Mouse (Mus musculus) heart, embryonic 15.5 days (tissue): ENCODE measurements at regions not wholly inside any gene's neighbourhood (a gene's known extent, or its start where the extent isn't known, plus 50 kb on each side); places are given as distances from the start of the nearest gene placed in this dataset.

Experiments
- ATAC-seq: fragments of 200-750 bp; cut with Nextera tagmentation; replicated peaks from 2 replicates; pipeline ENCODE4 v1.8.0; 2017; ENCODE audit warnings: low read depth, moderate TSS enrichment; ENCODE audit not compliant: insufficient number of reproducible peaks, insufficient read depth, low FRiP score
- H3K27ac ChIP-seq: fragments of 300-500 bp; sonication (generic); 2 replicates; pipeline ENCODE4 v1.5.1; 2015; ENCODE audit warnings: mild to moderate bottlenecking, inconsistent platforms
- H3K27me3 ChIP-seq: fragments of 300-500 bp; sonication (generic); 2 replicates; pipeline ENCODE4 v1.6.1; 2015; ENCODE audit warnings: inconsistent platforms
- H3K36me3 ChIP-seq: fragments of 300-500 bp; sonication (generic); 2 replicates; pipeline ENCODE4 v1.6.1; 2015; ENCODE audit warnings: mild to moderate bottlenecking, inconsistent platforms
- H3K4me1 ChIP-seq: fragments of 300-500 bp; sonication (generic); replicated peaks from 2 replicates; pipeline ENCODE4 v1.6.1; 2015; ENCODE audit warnings: inconsistent platforms
- H3K4me2 ChIP-seq: fragments of 300-500 bp; sonication (generic); 2 replicates; pipeline ENCODE4 v1.6.1; 2015; ENCODE audit warnings: inconsistent platforms, mild to moderate bottlenecking, moderate library complexity
- H3K4me3 ChIP-seq: fragments of 300-500 bp; sonication (generic); 2 replicates; pipeline ENCODE4 v1.5.1; 2015; ENCODE audit warnings: mild to moderate bottlenecking, inconsistent platforms
- H3K9ac ChIP-seq: fragments of 300-500 bp; sonication (generic); 2 replicates; pipeline ENCODE4 v1.6.1; 2015; ENCODE audit warnings: mild to moderate bottlenecking, inconsistent platforms
- H3K9me3 ChIP-seq: fragments of 300-500 bp; sonication (generic); replicated peaks from 2 replicates; pipeline ENCODE4 v1.6.1; 2016; ENCODE audit warnings: inconsistent platforms
- WGBS: fragments of 180-500 bp; shearing (Covaris S2); methylation state at CpG from one replicate; pipeline ENCODE4 v1.1.7; 2015; ENCODE audit warnings: mixed read lengths; 5-methylcytosine and 5-hydroxymethylcytosine counted together

- ATAC-seq, result no peak
- no peaks in the 10 kb centered on the region for H3K9me3 ChIP-seq
- H3K27me3 ChIP-seq, result no peaks in the 10 kb centered on the region
- H3K9ac ChIP-seq, result no peak overlapping the region
- no peaks in the 10 kb centered on the region for H3K4me1 ChIP-seq
- H3K36me3 ChIP-seq, result no peaks in the 10 kb centered on the region
- WGBS, result 65% methylated on average over 2 of the region's 2 CpGs
- no peak overlapping the region for H3K4me2 ChIP-seq
- no peak overlapping the region for H3K27ac ChIP-seq
- no peak overlapping the region for H3K4me3 ChIP-seq
Observed at GRCm38 (mm10) chr11:17870690-17871089, 83.0 kb downstream of the Etaa1 start.

- H3K4me3 ChIP-seq, result no peak overlapping the region
- no peak for ATAC-seq
- no peak overlapping the region for H3K4me2 ChIP-seq
- H3K9me3 ChIP-seq, result no peaks in the 10 kb centered on the region
- H3K9ac ChIP-seq, result no peak overlapping the region
- no peaks in the 10 kb centered on the region for H3K36me3 ChIP-seq
- H3K27ac ChIP-seq, result no peak overlapping the region
- H3K27me3 ChIP-seq, result no peaks in the 10 kb centered on the region
- H3K4me1 ChIP-seq, result no peaks in the 10 kb centered on the region
- WGBS, result 75% methylated on average over 7 of the region's 7 CpGs
Observed at GRCm38 (mm10) chr11:17871920-17872319, 81.8 kb downstream of the Etaa1 start.

- no peaks in the 10 kb centered on the region for H3K36me3 ChIP-seq
- no peak for ATAC-seq
- no peaks in the 10 kb centered on the region for H3K27me3 ChIP-seq
- H3K4me2 ChIP-seq, result no peak overlapping the region
- no peaks in the 10 kb centered on the region for H3K4me1 ChIP-seq
- 61% methylated on average over 1 of the region's 1 CpGs for WGBS
- H3K4me3 ChIP-seq, result no peak overlapping the region
- H3K27ac ChIP-seq, result no peak overlapping the region
- H3K9ac ChIP-seq, result no peak overlapping the region
- no peaks in the 10 kb centered on the region for H3K9me3 ChIP-seq
Observed at GRCm38 (mm10) chr11:17883276-17883675, 70.4 kb downstream of the Etaa1 start.
